Mouse (Mus musculus): ENCODE data around the gene Laptm5. TPM values are rescaled to one million over a fixed set of nuclear protein-coding genes. Genes with fewer than 3 reads are reported as not detected.

Laptm5 gene
- polyA plus RNA-seq, 1 experiment from 2014 or later: 15.4 TPM

GRCm38 (mm10) chr4:130883820-130884533 lies 28.9 kb upstream of the Laptm5 start:
- Histone ChIP-seq H3K9me3 (replicated peaks) (no peaks in the 10 kb centered on the region), H3K27me3 (ENCODE audit: low read depth, poor library complexity, severe bottlenecking) (peaks cover 21% of the 10 kb centered on the region), H3K4me3 (no peak overlapping the region), H3K36me3 (no peaks in the 10 kb centered on the region), H3K27ac (peak overlapping the region; percentile 14), H3K4me1 (peaks cover 47% of the 10 kb centered on the region)
- WGBS: 42% methylated on average over 13 of the region's 13 CpGs
- DNase-seq (ENCODE audit: low spot score): peak; percentile 63

- H3K36me3 ChIP-seq: no peaks in the 10 kb centered on the region
- peaks cover 54% of the 10 kb centered on the region for H3K4me1 ChIP-seq
- WGBS: 16% methylated on average over 11 of the region's 11 CpGs
- peaks cover 21% of the 10 kb centered on the region for H3K27me3 ChIP-seq (ENCODE audit: low read depth, poor library complexity, severe bottlenecking)
- no peak overlapping the region for H3K4me3 ChIP-seq
- no peak overlapping the region for H3K27ac ChIP-seq
- no peaks in the 10 kb centered on the region for H3K9me3 ChIP-seq (replicated peaks)
- DNase-seq (ENCODE audit: low spot score): no peak
Measured at GRCm38 (mm10) chr4:130887148-130887745, 25.7 kb upstream of the Laptm5 start.

- no peak for DNase-seq (ENCODE audit: low spot score)
- Histone ChIP-seq H3K36me3 (no peaks in the 10 kb centered on the region), H3K27me3 (ENCODE audit: low read depth, poor library complexity, severe bottlenecking) (no peaks in the 10 kb centered on the region; the same call in 1 of the 2 replicates), H3K4me1 (peaks cover 36% of the 10 kb centered on the region), H3K27ac (peak overlapping the region; percentile 69; the same call in 1 of the 2 replicates), H3K9me3 (replicated peaks) (no peaks in the 10 kb centered on the region), H3K4me3 (no peak overlapping the region)
- WGBS: 28% methylated on average over 11 of the region's 11 CpGs
Measured at GRCm38 (mm10) chr4:130889777-130890510, 23.0 kb upstream of the Laptm5 start.

GRCm38 (mm10) chr4:130890511-130890840 lies 22.4 kb upstream of the Laptm5 start:
- Histone ChIP-seq H3K27ac (peak overlapping the region; percentile 69), H3K4me3 (no peak overlapping the region)

GRCm38 (mm10) chr4:130892001-130892587 lies 20.8 kb upstream of the Laptm5 start:
- DNase-seq (ENCODE audit: low spot score): peak; percentile 88
- H3K36me3 ChIP-seq: no peaks in the 10 kb centered on the region
- peaks cover 32% of the 10 kb centered on the region for H3K4me1 ChIP-seq
- no peaks in the 10 kb centered on the region; the same call in 1 of the 2 replicates for H3K27me3 ChIP-seq (ENCODE audit: low read depth, poor library complexity, severe bottlenecking)
- no peaks in the 10 kb centered on the region for H3K9me3 ChIP-seq (replicated peaks)
- no peak overlapping the region for H3K4me3 ChIP-seq
- no peak overlapping the region for H3K27ac ChIP-seq
- 41% methylated on average over 17 of the region's 17 CpGs for WGBS

More at GRCm38 (mm10) chr4:130890511-130890840, 22.4 kb upstream of the Laptm5 start:
- Histone ChIP-seq H3K4me1 (peaks cover 36% of the 10 kb centered on the region), H3K27me3 (ENCODE audit: low read depth, poor library complexity, severe bottlenecking) (no peaks in the 10 kb centered on the region; the same call in 1 of the 2 replicates), H3K9me3 (replicated peaks) (no peaks in the 10 kb centered on the region), H3K36me3 (no peaks in the 10 kb centered on the region)
- DNase-seq (ENCODE audit: low spot score): no peak

GRCm38 (mm10) chr4:130893688-130894087 lies 19.2 kb upstream of the Laptm5 start:
- no peak overlapping the region for H3K4me3 ChIP-seq
- peaks cover 26% of the 10 kb centered on the region for H3K4me1 ChIP-seq
- 67% methylated on average over 5 of the region's 5 CpGs for WGBS
- DNase-seq (ENCODE audit: low spot score): no peak
- no peaks in the 10 kb centered on the region for H3K36me3 ChIP-seq
- H3K27ac ChIP-seq: no peak overlapping the region
- no peaks in the 10 kb centered on the region for H3K27me3 ChIP-seq (ENCODE audit: low read depth, poor library complexity, severe bottlenecking)
- H3K9me3 ChIP-seq (replicated peaks): no peaks in the 10 kb centered on the region

GRCm38 (mm10) chr4:130895701-130896100 lies 17.2 kb upstream of the Laptm5 start:
- no peak for DNase-seq (ENCODE audit: low spot score)
- 93% methylated on average over 6 of the region's 6 CpGs for WGBS
- Histone ChIP-seq H3K27ac (no peak overlapping the region), H3K36me3 (no peaks in the 10 kb centered on the region), H3K27me3 (ENCODE audit: low read depth, poor library complexity, severe bottlenecking) (no peaks in the 10 kb centered on the region), H3K4me1 (peaks cover 28% of the 10 kb centered on the region), H3K4me3 (no peak overlapping the region), H3K9me3 (replicated peaks) (no peaks in the 10 kb centered on the region)

GRCm38 (mm10) chr4:130896372-130896771 lies 16.6 kb upstream of the Laptm5 start:
- H3K4me3 ChIP-seq: no peak overlapping the region
- no peak overlapping the region for H3K27ac ChIP-seq
- peaks cover 34% of the 10 kb centered on the region for H3K4me1 ChIP-seq
- no peaks in the 10 kb centered on the region for H3K27me3 ChIP-seq (ENCODE audit: low read depth, poor library complexity, severe bottlenecking)
- H3K9me3 ChIP-seq (replicated peaks): no peaks in the 10 kb centered on the region
- peak; percentile 67 for DNase-seq (ENCODE audit: low spot score)
- WGBS: 67% methylated on average over 2 of the region's 2 CpGs
- H3K36me3 ChIP-seq: no peaks in the 10 kb centered on the region

- Histone ChIP-seq H3K4me1 (peaks cover 51% of the 10 kb centered on the region), H3K4me3 (no peak overlapping the region), H3K9me3 (replicated peaks) (no peaks in the 10 kb centered on the region), H3K27me3 (ENCODE audit: low read depth, poor library complexity, severe bottlenecking) (0 out of 2 replicates have a peak, but pooled peaks cover 8% of the 10 kb centered on the region), H3K36me3 (no peaks in the 10 kb centered on the region), H3K27ac (peak overlapping the region; percentile 26; the same call in 1 of the 2 replicates)
- 69% methylated on average over 3 of the region's 3 CpGs for WGBS
- DNase-seq (ENCODE audit: low spot score): no peak
Measured at GRCm38 (mm10) chr4:130899383-130899781, 13.5 kb upstream of the Laptm5 start.

GRCm38 (mm10) chr4:130899782-130900427 lies 13.0 kb upstream of the Laptm5 start:
- Histone ChIP-seq H3K4me3 (no peak overlapping the region), H3K27ac (peak overlapping the region; percentile 26; the same call in 1 of the 2 replicates), H3K27me3 (ENCODE audit: low read depth, poor library complexity, severe bottlenecking) (peaks cover 8% of the 10 kb centered on the region; the same call in 1 of the 2 replicates), H3K4me1 (peaks cover 57% of the 10 kb centered on the region), H3K9me3 (replicated peaks) (no peaks in the 10 kb centered on the region), H3K36me3 (no peaks in the 10 kb centered on the region)
- DNase-seq (ENCODE audit: low spot score): no peak
- WGBS: 85% methylated on average over 6 of the region's 6 CpGs

- DNase-seq (ENCODE audit: low spot score): peak; percentile 46
- Histone ChIP-seq H3K27ac (peak overlapping the region; percentile 58; the same call in 1 of the 2 replicates), H3K36me3 (no peaks in the 10 kb centered on the region), H3K27me3 (ENCODE audit: low read depth, poor library complexity, severe bottlenecking) (peaks cover 8% of the 10 kb centered on the region; the same call in 1 of the 2 replicates), H3K4me3 (no peak overlapping the region), H3K9me3 (replicated peaks) (no peaks in the 10 kb centered on the region), H3K4me1 (peaks cover 65% of the 10 kb centered on the region)
- WGBS: 36% methylated on average over 7 of the region's 7 CpGs
Measured at GRCm38 (mm10) chr4:130900746-130901145, 12.2 kb upstream of the Laptm5 start.

- Histone ChIP-seq H3K9me3 (replicated peaks) (no peaks in the 10 kb centered on the region), H3K27me3 (ENCODE audit: low read depth, poor library complexity, severe bottlenecking) (peaks cover 8% of the 10 kb centered on the region; the same call in 1 of the 2 replicates), H3K4me1 (peaks cover 81% of the 10 kb centered on the region), H3K4me3 (no peak overlapping the region), H3K36me3 (no peaks in the 10 kb centered on the region), H3K27ac (peak overlapping the region; percentile 58)
- WGBS: 56% methylated on average over 8 of the region's 8 CpGs
- no peak for DNase-seq (ENCODE audit: low spot score)
Measured at GRCm38 (mm10) chr4:130902289-130902781, 10.6 kb upstream of the Laptm5 start.
